Mouse (Mus musculus) liver, postnatal 0 days (tissue): ENCODE measurements around the gene Hoxc8. TPM values are rescaled to one million over a fixed set of nuclear protein-coding genes. Genes with fewer than 3 reads are reported as not detected.

Experiments
- ATAC-seq: fragments of 200-750 bp; cut with Nextera tagmentation; 2 replicates; pipeline ENCODE4 v1.8.0; 2017; ENCODE audit warnings: mild to moderate bottlenecking, moderate library complexity
- DNase-seq: peaks from one replicate; pipeline ENCODE4 v3.0.0-alpha.2; 2016
- H3K27ac ChIP-seq: fragments of 300-500 bp; sonication (generic); 2 replicates; pipeline ENCODE4 v1.5.1; 2014; ENCODE audit warnings: antibody characterized with exemption, moderate library complexity, mild to moderate bottlenecking, low read depth
- H3K27me3 ChIP-seq: fragments of 300-500 bp; sonication (generic); 2 replicates; pipeline ENCODE4 v1.6.1; 2014; ENCODE audit warnings: low read length, control low read depth, mixed read lengths; ENCODE audit not compliant: insufficient read depth
- H3K36me3 ChIP-seq: fragments of 300-500 bp; sonication (generic); replicated peaks from 2 replicates; pipeline ENCODE4 v1.6.1; 2014; ENCODE audit warnings: mild to moderate bottlenecking, control low read depth, low read length, moderate library complexity, mixed read lengths; ENCODE audit not compliant: insufficient read depth
- H3K4me1 ChIP-seq: fragments of 300-500 bp; sonication (generic); 2 replicates; pipeline ENCODE4 v1.6.1; 2014; ENCODE audit warnings: antibody characterized with exemption, mild to moderate bottlenecking, control low read depth; ENCODE audit not compliant: insufficient read depth
- H3K4me2 ChIP-seq: fragments of 300-500 bp; sonication (generic); 2 replicates; pipeline ENCODE4 v1.6.1; 2014; ENCODE audit warnings: low read depth, mild to moderate bottlenecking, low read length, moderate library complexity, mixed read lengths
- H3K4me3 ChIP-seq: fragments of 300-500 bp; sonication (generic); 2 replicates; pipeline ENCODE4 v1.5.1; 2014; ENCODE audit warnings: low read depth, low read length
- H3K9ac ChIP-seq: fragments of 300-500 bp; sonication (generic); replicated peaks from 2 replicates; pipeline ENCODE4 v1.6.1; 2014; ENCODE audit warnings: mild to moderate bottlenecking, moderate library complexity
- H3K9me3 ChIP-seq: fragments of 300-500 bp; sonication (generic); 2 replicates; pipeline ENCODE4 v1.6.1; 2016; ENCODE audit warnings: mild to moderate bottlenecking, control low read depth, low read length, mixed read lengths
- CTCF ChIP-seq: sonication (generic); IDR thresholded peaks from 2 replicates; pipeline ENCODE4 v1.5.1; 2016; ENCODE audit warnings: antibody characterized with exemption, low read depth
- EP300 ChIP-seq: IDR thresholded peaks from 2 replicates; pipeline ENCODE4 v1.6.1; 2016; ENCODE audit warnings: antibody characterized with exemption, low read depth, mild to moderate bottlenecking
- WGBS: fragments of 180-500 bp; shearing (Covaris S2); extraction: QIAGEN DNeasy Blood & Tissue Kit; methylation state at CpG from one replicate; pipeline ENCODE4 v1.1.7; 2014; ENCODE audit not compliant: insufficient replicate concordance; 5-methylcytosine and 5-hydroxymethylcytosine counted together
- polyA plus RNA-seq: library from polyadenylated mRNA; unstranded; fragments of >200 nt; fragmentation: Nextera tagmentation; extraction: Ambion mirVana; gene quantifications from 2 replicates; pipeline ENCODE4 v1.2.1, GENCODE M21; 2015

Hoxc8 gene
- polyA plus RNA-seq, 1 experiment from 2014 or later = not detected

DNA sequence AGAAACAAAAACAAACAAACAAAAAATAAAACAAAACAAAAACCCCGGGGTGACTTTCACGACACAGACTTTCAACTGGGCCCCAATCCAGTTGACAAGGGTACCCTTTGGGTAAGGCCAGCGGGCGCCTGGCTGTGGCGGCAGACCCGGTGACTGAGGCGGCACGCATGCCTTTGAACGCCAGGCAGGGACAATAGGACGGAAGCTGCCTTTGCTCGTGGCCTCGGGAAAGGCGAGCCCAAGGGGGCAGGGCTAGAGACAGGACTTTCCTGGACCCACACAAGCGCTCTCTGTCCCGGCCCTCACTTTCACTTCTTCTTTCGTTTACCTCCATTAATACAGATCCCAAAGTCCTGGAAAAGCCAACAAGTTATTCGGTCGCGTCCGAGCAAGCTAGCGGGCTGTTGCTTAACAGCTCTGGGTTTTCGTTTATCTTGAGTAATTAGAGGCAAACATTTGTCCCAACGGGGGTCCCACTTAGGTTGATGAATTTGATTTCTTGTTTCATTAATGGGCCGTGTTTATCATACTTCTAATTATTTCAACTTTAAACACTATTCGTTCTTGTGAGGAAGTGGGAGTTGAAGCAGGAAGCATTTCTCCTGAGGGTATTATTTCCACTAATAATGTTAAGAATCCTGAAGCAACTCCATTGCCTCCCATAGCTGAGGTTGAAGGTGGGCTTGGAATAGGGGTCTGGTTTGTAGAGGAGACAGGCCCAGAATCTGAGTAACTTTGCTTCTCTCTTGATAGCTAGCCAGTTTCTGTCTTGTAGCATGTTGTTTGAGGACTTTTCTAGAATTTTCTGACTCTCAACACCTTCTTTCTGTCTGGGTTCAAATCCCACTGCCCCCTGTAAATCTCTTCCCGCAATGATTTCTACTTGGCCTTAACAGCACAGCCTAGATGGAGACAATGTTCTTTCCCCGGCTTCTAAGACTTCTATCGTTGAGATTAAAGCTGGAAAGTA is 26.5 kb upstream of the Hoxc8 start:
- no peak overlapping the region for H3K9ac ChIP-seq
- H3K27ac ChIP-seq = no peak overlapping the region
- ATAC-seq (no peak), DNase-seq (no peak)
- WGBS = 3% methylated on average over 28 of the region's 28 CpGs
- no peaks in the 10 kb centered on the region for H3K4me1 ChIP-seq
- no peaks in the 10 kb centered on the region for H3K36me3 ChIP-seq
- TF ChIP-seq CTCF (no peak), EP300 (no peak)
- H3K9me3 ChIP-seq = no peaks in the 10 kb centered on the region
- peak overlapping the region; percentile 20 for H3K4me3 ChIP-seq
- peak overlapping the region; percentile 27; the same call in 1 of the 2 replicates for H3K4me2 ChIP-seq
- H3K27me3 ChIP-seq = peaks cover 92% of the 10 kb centered on the region

DNA sequence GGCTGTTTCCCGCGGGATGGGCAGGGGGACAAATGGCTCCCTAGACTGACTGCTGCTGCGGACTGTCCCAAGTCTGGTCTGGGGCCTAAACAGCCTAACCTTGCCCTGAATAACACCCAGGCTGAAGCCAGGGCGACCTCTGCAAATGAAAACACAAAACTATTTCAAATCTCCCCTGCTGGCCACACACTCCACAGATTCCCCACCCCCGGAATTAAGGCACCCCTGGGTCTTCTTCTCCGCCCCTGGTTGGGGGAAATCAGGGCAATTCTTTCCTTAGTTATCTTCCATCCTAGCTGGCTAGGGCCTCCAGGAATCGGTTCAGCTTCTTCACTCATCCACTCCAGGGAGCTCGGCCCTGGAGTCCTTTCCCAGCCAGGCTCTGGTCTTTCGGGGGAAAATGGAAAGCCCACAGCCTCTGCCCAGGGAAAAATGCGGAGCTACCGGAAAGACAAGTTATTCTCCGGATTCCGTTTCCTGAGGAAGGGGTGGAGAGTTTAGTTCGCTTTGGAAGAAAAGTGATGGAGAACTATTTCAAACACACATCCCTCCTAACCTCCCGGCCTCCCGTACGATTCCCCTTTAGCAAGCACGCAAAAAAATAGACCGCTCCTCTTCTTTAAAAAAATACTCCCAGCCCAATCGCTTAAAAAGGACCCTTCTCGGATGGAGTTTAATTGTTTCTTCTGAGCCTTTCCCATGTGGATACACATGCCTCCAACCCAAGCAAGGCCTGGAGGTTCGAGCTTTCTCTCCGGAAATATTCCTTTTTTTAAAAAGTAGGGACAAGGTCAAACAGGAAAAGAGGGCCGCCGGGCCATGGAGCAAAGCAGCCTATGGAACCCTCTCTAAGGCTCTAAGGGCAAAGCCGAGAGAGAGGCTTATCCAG is 25.2 kb upstream of the Hoxc8 start:
- Histone ChIP-seq H3K27me3 (peaks cover 96% of the 10 kb centered on the region), H3K9ac (no peak overlapping the region), H3K27ac (no peak overlapping the region), H3K36me3 (no peaks in the 10 kb centered on the region), H3K4me3 (no peak overlapping the region), H3K4me2 (no peak overlapping the region), H3K9me3 (no peaks in the 10 kb centered on the region), H3K4me1 (no peaks in the 10 kb centered on the region)
- TF ChIP-seq EP300 (no peak), CTCF (no peak)
- WGBS = 8% methylated on average over 26 of the region's 26 CpGs
- ATAC-seq (no peak), DNase-seq (no peak)

- 0 out of 2 replicates have a peak, but pooled peaks have one; percentile 45 for ATAC-seq
- TF ChIP-seq EP300 (no peak), CTCF (peak; percentile 73)
- Histone ChIP-seq H3K9me3 (no peaks in the 10 kb centered on the region), H3K27ac (no peak overlapping the region), H3K9ac (no peak overlapping the region), H3K27me3 (peaks cover 97% of the 10 kb centered on the region), H3K4me2 (no peak overlapping the region), H3K4me1 (no peaks in the 10 kb centered on the region), H3K36me3 (no peaks in the 10 kb centered on the region), H3K4me3 (no peak overlapping the region)
- DNase-seq = peak; percentile 77
- WGBS = 3% methylated on average over 28 of the region's 30 CpGs
These were observed 24.3 kb upstream of the Hoxc8 start for GRCm38 (mm10) chr15:102965892-102966775.

- Histone ChIP-seq H3K9ac (no peak within 1 kb of the TSS), H3K9me3 (no peaks in the 10 kb centered on the region), H3K4me3 (no peak within 1 kb of the TSS), H3K36me3 (no peaks in the 10 kb centered on the region), H3K27ac (no peak within 1 kb of the TSS), H3K27me3 (peaks cover 98% of the 10 kb centered on the region), H3K4me1 (no peaks in the 10 kb centered on the region), H3K4me2 (no peak within 1 kb of the TSS)
- 2% methylated on average over 27 of the region's 27 CpGs for WGBS
- DNase-seq = no peak
- ATAC-seq = no peak
- TF ChIP-seq CTCF (no peak), EP300 (no peak)
These were observed 23.6 kb upstream of the Hoxc8 start, which contains the start of gene Hoxc10 for GRCm38 (mm10) chr15:102966776-102967311. Hoxc10 (plus strand) TSS chr15:102966796.

DNA sequence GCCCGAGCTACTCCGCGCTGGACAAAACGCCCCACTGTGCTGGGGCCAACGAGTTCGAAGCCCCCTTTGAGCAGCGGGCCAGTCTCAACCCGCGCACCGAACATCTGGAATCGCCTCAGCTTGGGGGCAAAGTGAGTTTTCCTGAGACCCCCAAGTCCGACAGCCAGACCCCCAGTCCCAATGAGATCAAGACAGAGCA is 23.2 kb upstream of the Hoxc8 start, which contains the start of gene Hoxc5:
TSS of gene Hoxc5 (plus strand) at position 132 of the 199 bp plus-strand sequence.
- no peak within 1 kb of the TSS for H3K4me3 ChIP-seq
- H3K36me3 ChIP-seq = no peaks in the 10 kb centered on the region
- ATAC-seq (no peak), DNase-seq (no peak)
- H3K9me3 ChIP-seq = no peaks in the 10 kb centered on the region
- H3K27ac ChIP-seq = no peak within 1 kb of the TSS
- TF ChIP-seq CTCF (no peak), EP300 (no peak)
- H3K27me3 ChIP-seq = peaks cover 100% of the 10 kb centered on the region
- no peak within 1 kb of the TSS for H3K9ac ChIP-seq
- H3K4me2 ChIP-seq = no peak within 1 kb of the TSS
- H3K4me1 ChIP-seq = no peaks in the 10 kb centered on the region
- 2% methylated on average over 12 of the region's 12 CpGs for WGBS
